Mouse (Mus musculus) myocyte (in vitro differentiated cells): ENCODE results near the gene Lrrc4.
A peak's percentile ranks its signal among the peaks of the same experiment; 100 is the strongest.

Experiments
- MAX ChIP-seq: IDR thresholded peaks from one replicate; pipeline ENCODE4 v1.6.1; 2011; ENCODE audit warnings: low read depth, mild to moderate bottlenecking, control low read depth
- MYOD1 ChIP-seq, 3 experiments: IDR thresholded peaks; one replicate each; pipeline ENCODE4 v1.6.1; 2011; ENCODE audit warnings: control low read depth in 2 of 3, low read depth in 2 of 3, mild to moderate bottlenecking in 2 of 3, moderate library complexity in 1 of 3; ENCODE audit not compliant: insufficient read length in 2 of 3, control insufficient read depth in 1 of 3
- POLR2A ChIP-seq: IDR thresholded peaks from one replicate; pipeline ENCODE4 v1.6.1; 2011; ENCODE audit warnings: low read depth, mild to moderate bottlenecking, control low read depth, moderate library complexity; ENCODE audit not compliant: insufficient read length

- TF ChIP-seq MAX (no peak), POLR2A (no peak), MYOD1 (IDR thresholded peaks at IDR 0.05; ENCODE audit: control insufficient read depth in 1 of 3, insufficient read length in 2 of 3, low read depth in 2 of 3) (peak in 2 of 3 experiments; percentile 18 to 41)
Observed at GRCm38 (mm10) chr6:28628408-28628807, 203.1 kb downstream of the Lrrc4 start.
